Mouse (Mus musculus): ENCODE results near the gene Atad3a. TPM values are rescaled to one million over a fixed set of nuclear protein-coding genes. Genes with fewer than 3 reads are reported as not detected.

The Atad3a gene
- total and polyA plus RNA-seq, 3 experiments: 133 to 216 (median 154) TPM

- no peak overlapping the region for H3K4me3 ChIP-seq (replicated peaks in 1 of 3; ENCODE audit: low read depth in 2 of 3, low read length in 2 of 3, poor library complexity in 1 of 3)
- H3K27me3 ChIP-seq (replicated peaks): no peaks in the 10 kb centered on the region
- no peak overlapping the region for H3K27ac ChIP-seq (ENCODE audit: insufficient read depth, low read depth)
- H3K36me3 ChIP-seq (replicated peaks in 1 of 2; ENCODE audit: control insufficient read depth in 1 of 2, insufficient read depth in 1 of 2, low read length in 1 of 2): peaks cover 3 to 48% of the 10 kb centered on the region in 2 experiments
- H3K79me2 ChIP-seq (replicated peaks; ENCODE audit: control insufficient read depth, extremely low read depth, insufficient read depth, poor library complexity, severe bottlenecking): peaks cover 79% of the 10 kb centered on the region
- TF ChIP-seq JUN (IDR thresholded peaks at IDR 0.05; ENCODE audit: insufficient read depth, low read depth, low read length) (no peak), MAX (IDR thresholded peaks at IDR 0.05; ENCODE audit: low read length) (no peak), IRF4 (IDR thresholded peaks at IDR 0.05; ENCODE audit: low read depth, low read length) (no peak), ZC3H11A (IDR thresholded peaks at IDR 0.05; ENCODE audit: low read depth, low read length) (no peak), MAFK (IDR thresholded peaks at IDR 0.05; ENCODE audit: insufficient replicate concordance, low read length) (no peak), BHLHE40 (IDR thresholded peaks at IDR 0.05; ENCODE audit: low read depth, low read length) (no peak), MXI1 (IDR thresholded peaks at IDR 0.05; ENCODE audit: low read depth, low read length) (no peak), POLR2AphosphoS2 (IDR thresholded peaks at IDR 0.05; ENCODE audit: low read depth, low read length) (no peak), SIN3A (IDR thresholded peaks at IDR 0.05; ENCODE audit: low read length) (no peak), E2F4 (IDR thresholded peaks at IDR 0.05; ENCODE audit: insufficient replicate concordance, low read depth, low read length) (no peak), UBTF (IDR thresholded peaks at IDR 0.05; ENCODE audit: low read depth, low read length) (no peak), NELFE (IDR thresholded peaks at IDR 0.05; ENCODE audit: low read depth, low read length) (no peak), USF1 (IDR thresholded peaks at IDR 0.05; ENCODE audit: low read depth, low read length) (no peak), MEF2A (IDR thresholded peaks at IDR 0.05; ENCODE audit: borderline replicate concordance, low read depth, low read length) (no peak), ZKSCAN1 (IDR thresholded peaks at IDR 0.05; ENCODE audit: borderline replicate concordance, low read depth, low read length) (no peak), POLR2A (IDR thresholded peaks at IDR 0.05; ENCODE audit: low read depth, low read length) (no peak), USF2 (conservative IDR thresholded peaks at IDR 0.05; ENCODE audit: low read depth, low read length) (no peak), SMC3 (IDR thresholded peaks at IDR 0.05; ENCODE audit: low read depth, low read length) (no peak), KAT2A (IDR thresholded peaks at IDR 0.05; ENCODE audit: insufficient replicate concordance, low read length) (no peak), TBP (conservative IDR thresholded peaks at IDR 0.05; ENCODE audit: low read depth, low read length) (no peak)
- H3K9me3 ChIP-seq (replicated peaks; ENCODE audit: low read length): no peaks in the 10 kb centered on the region
- in situ Hi-C loops (cut with MboI; ENCODE audit: low pct_ligation_motif_present, low pct_unique_long_range_greater_than_20kb, low sequenced_read_pairs): no loop called here
- no peak overlapping the region for H3K9ac ChIP-seq (ENCODE audit: insufficient read depth, low read depth)
- dilution Hi-C loops (cut with MboI; ENCODE audit: extremely low pct_ligation_motif_present, extremely low pct_unique_long_range_greater_than_20kb, low sequenced_read_pairs): no loop called here
- H3K4me2 ChIP-seq (ENCODE audit: insufficient read depth, low read depth, poor library complexity, severe bottlenecking): no peak overlapping the region
- H3K4me1 ChIP-seq (ENCODE audit: control insufficient read depth in 1 of 2, insufficient read depth in 2 of 2): peaks cover 10 to 50% of the 10 kb centered on the region in 2 experiments; a peak in 3 of 4 replicates
- no peak for DNase-seq (ENCODE audit: extremely low read depth)
Measured at GRCm38 (mm10) chr4:155708988-155709387, 51.9 kb downstream of the Atad3a start.

- peaks cover 3 to 45% of the 10 kb centered on the region in 2 experiments for H3K36me3 ChIP-seq (replicated peaks in 1 of 2; ENCODE audit: control insufficient read depth in 1 of 2, insufficient read depth in 1 of 2, low read length in 1 of 2)
- H3K27me3 ChIP-seq (replicated peaks): no peaks in the 10 kb centered on the region
- peaks cover 10 to 52% of the 10 kb centered on the region in 2 experiments; a peak in 3 of 4 replicates for H3K4me1 ChIP-seq (ENCODE audit: control insufficient read depth in 1 of 2, insufficient read depth in 2 of 2)
- no peak overlapping the region for H3K4me3 ChIP-seq (replicated peaks in 1 of 3; ENCODE audit: low read depth in 2 of 3, low read length in 2 of 3, poor library complexity in 1 of 3)
- H3K9ac ChIP-seq (ENCODE audit: insufficient read depth, low read depth): no peak overlapping the region
- no peak overlapping the region for H3K27ac ChIP-seq (ENCODE audit: insufficient read depth, low read depth)
- dilution Hi-C loops (cut with MboI; ENCODE audit: extremely low pct_ligation_motif_present, extremely low pct_unique_long_range_greater_than_20kb, low sequenced_read_pairs): no loop called here
- no peaks in the 10 kb centered on the region for H3K9me3 ChIP-seq (replicated peaks; ENCODE audit: low read length)
- in situ Hi-C loops (cut with MboI; ENCODE audit: low pct_ligation_motif_present, low pct_unique_long_range_greater_than_20kb, low sequenced_read_pairs): no loop called here
- H3K79me2 ChIP-seq (replicated peaks; ENCODE audit: control insufficient read depth, extremely low read depth, insufficient read depth, poor library complexity, severe bottlenecking): peaks cover 75% of the 10 kb centered on the region
- TF ChIP-seq CTCF (conservative IDR thresholded peaks at IDR 0.05 in 1 of 2, IDR thresholded peaks at IDR 0.05 in 1 of 2; ENCODE audit: low read depth in 2 of 2, low read length in 2 of 2) (no peak), JUND (conservative IDR thresholded peaks at IDR 0.05; ENCODE audit: low read depth, low read length) (no peak), ZC3H11A (IDR thresholded peaks at IDR 0.05; ENCODE audit: low read depth, low read length) (no peak), ELF1 (IDR thresholded peaks at IDR 0.05; ENCODE audit: low read depth, low read length) (peak; percentile 12; the same call in 1 of the 2 replicates)
- DNase-seq (ENCODE audit: extremely low read depth): no peak
- peak overlapping the region; percentile 67 for H3K4me2 ChIP-seq (ENCODE audit: insufficient read depth, low read depth, poor library complexity, severe bottlenecking)
Measured at GRCm38 (mm10) chr4:155708582-155708981, 52.3 kb downstream of the Atad3a start.
